Mouse (Mus musculus): ENCODE results near the gene Ankib1. TPM values are rescaled to one million over a fixed set of nuclear protein-coding genes. Genes with fewer than 3 reads are reported as not detected.

Ankib1 gene
- polyA plus RNA-seq, 1 experiment from 2014 or later, result 15.6 TPM

DNA sequence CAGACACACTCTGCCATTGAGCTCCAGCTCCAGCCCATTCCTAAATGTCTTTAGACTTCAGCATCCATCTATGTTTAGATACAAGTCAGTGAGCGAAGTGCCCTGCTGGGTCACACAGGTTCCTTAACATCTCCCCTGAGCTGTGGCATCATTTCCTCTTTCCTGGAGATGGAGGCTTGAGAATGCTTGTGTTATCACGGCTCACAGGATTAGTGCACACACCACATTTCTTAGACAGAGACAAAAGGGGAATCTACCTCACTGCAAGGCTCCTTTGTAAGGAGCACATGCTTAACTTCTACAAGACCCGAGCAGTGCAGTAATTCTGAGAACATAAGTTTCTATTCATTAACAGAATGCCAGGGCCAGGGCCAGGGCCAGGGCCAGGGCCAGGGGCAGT lies 106.7 kb downstream of the Ankib1 start:
- no peaks in the 10 kb centered on the region for H3K4me1 ChIP-seq (ENCODE audit: control insufficient read depth, insufficient read depth, low read length)
- 94% methylated on average over 3 of the region's 3 CpGs for WGBS
- no peak overlapping the region for H3K4me3 ChIP-seq (ENCODE audit: low read length)
- H3K27ac ChIP-seq (ENCODE audit: low read depth, low read length), result no peak overlapping the region
- peaks cover 45% of the 10 kb centered on the region for H3K36me3 ChIP-seq (ENCODE audit: control insufficient read depth, insufficient read depth, low read length)
- H3K4me2 ChIP-seq (replicated peaks; ENCODE audit: low read depth, low read length), result no peak overlapping the region
- no peak for ATAC-seq (ENCODE audit: low FRiP score, low TSS enrichment)
- H3K9ac ChIP-seq (ENCODE audit: low read depth, low read length), result no peak overlapping the region
- H3K27me3 ChIP-seq (ENCODE audit: control insufficient read depth, insufficient read depth, low read length), result no peaks in the 10 kb centered on the region
- no peaks in the 10 kb centered on the region for H3K9me3 ChIP-seq (ENCODE audit: control insufficient read depth, low read length)

DNA sequence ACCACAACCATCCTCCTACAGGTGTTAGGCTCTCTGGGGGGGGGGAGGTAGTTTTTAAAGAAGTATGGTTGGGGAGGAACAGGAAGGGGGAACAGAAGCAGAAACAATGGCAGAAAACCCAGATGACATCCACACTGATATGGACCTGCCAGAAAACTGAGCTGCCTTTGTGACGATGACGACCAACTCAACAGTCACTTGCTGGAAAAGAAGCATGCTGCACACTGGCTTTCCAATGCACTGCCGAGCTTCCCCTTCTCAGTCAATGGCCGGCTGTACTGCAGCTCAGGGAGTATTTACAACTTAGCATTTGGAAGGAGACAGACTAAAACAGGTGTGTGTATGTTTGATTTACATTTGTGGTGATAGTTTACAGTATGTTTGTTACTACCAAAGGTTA lies 107.5 kb downstream of the Ankib1 start:
- Histone ChIP-seq H3K4me3 (ENCODE audit: low read length) (no peak overlapping the region), H3K4me1 (ENCODE audit: control insufficient read depth, insufficient read depth, low read length) (no peaks in the 10 kb centered on the region), H3K36me3 (ENCODE audit: control insufficient read depth, insufficient read depth, low read length) (peaks cover 40% of the 10 kb centered on the region), H3K27ac (ENCODE audit: low read depth, low read length) (no peak overlapping the region), H3K4me2 (replicated peaks; ENCODE audit: low read depth, low read length) (no peak overlapping the region), H3K9ac (ENCODE audit: low read depth, low read length) (no peak overlapping the region), H3K27me3 (ENCODE audit: control insufficient read depth, insufficient read depth, low read length) (no peaks in the 10 kb centered on the region), H3K9me3 (ENCODE audit: control insufficient read depth, low read length) (no peaks in the 10 kb centered on the region)
- 92% methylated on average over 4 of the region's 4 CpGs for WGBS
- no peak for ATAC-seq (ENCODE audit: low FRiP score, low TSS enrichment)

DNA sequence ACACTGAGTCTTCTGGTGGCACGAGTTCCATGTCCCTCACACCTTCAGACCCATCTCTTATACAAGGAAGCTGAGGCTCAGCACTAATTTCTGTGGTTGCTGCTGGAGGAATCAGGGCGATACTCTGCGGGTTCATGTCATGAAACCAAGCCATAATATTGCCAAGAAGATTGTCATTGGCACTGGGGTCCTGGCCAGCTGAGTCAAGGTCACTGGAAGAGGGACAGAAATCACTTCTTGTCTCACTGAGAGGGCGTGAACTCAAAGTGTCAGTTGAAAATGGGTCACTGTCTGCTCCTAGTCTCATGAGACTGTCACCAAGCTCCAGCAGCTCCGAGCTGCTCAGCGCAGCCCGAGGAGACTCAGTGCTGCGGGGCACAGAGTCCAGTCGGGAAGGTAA lies 109.8 kb downstream of the Ankib1 start:
- WGBS, result 94% methylated on average over 9 of the region's 9 CpGs

DNA sequence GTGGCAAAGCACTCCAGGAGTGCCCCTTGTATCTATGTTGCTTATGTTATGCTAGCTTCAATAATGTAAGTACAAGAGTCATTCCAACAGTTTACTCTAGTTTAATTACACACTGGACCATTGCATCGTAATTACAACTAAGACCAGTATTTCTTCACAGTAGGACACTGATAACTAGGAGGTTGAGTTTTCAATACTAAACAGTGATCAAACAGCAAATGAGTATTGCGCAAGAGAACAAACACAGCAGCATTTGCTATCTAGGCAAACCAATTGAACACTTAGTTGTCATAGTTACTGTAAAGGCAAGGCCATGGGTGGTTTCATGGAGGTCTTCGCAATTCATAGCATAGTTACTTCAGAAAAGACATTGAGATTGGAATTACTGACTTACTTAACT lies 111.4 kb downstream of the Ankib1 start:
- ATAC-seq (ENCODE audit: low FRiP score, low TSS enrichment), result no peak
- Histone ChIP-seq H3K27me3 (ENCODE audit: control insufficient read depth, insufficient read depth, low read length) (no peaks in the 10 kb centered on the region), H3K4me2 (replicated peaks; ENCODE audit: low read depth, low read length) (no peak overlapping the region), H3K4me1 (ENCODE audit: control insufficient read depth, insufficient read depth, low read length) (no peaks in the 10 kb centered on the region), H3K9ac (ENCODE audit: low read depth, low read length) (no peak overlapping the region), H3K4me3 (ENCODE audit: low read length) (no peak overlapping the region), H3K27ac (ENCODE audit: low read depth, low read length) (no peak overlapping the region), H3K9me3 (ENCODE audit: control insufficient read depth, low read length) (no peaks in the 10 kb centered on the region), H3K36me3 (ENCODE audit: control insufficient read depth, insufficient read depth, low read length) (peaks cover 42% of the 10 kb centered on the region)
- 92% methylated on average over 3 of the region's 3 CpGs for WGBS

More for the DNA sequence above, 109.8 kb downstream of the Ankib1 start:
- H3K4me2 ChIP-seq (replicated peaks; ENCODE audit: low read depth, low read length), result no peak overlapping the region
- no peaks in the 10 kb centered on the region for H3K4me1 ChIP-seq (ENCODE audit: control insufficient read depth, insufficient read depth, low read length)
- no peak overlapping the region for H3K9ac ChIP-seq (ENCODE audit: low read depth, low read length)
- H3K36me3 ChIP-seq (ENCODE audit: control insufficient read depth, insufficient read depth, low read length), result peaks cover 42% of the 10 kb centered on the region
- no peak for ATAC-seq (ENCODE audit: low FRiP score, low TSS enrichment)
- no peak overlapping the region for H3K4me3 ChIP-seq (ENCODE audit: low read length)
- no peak overlapping the region for H3K27ac ChIP-seq (ENCODE audit: low read depth, low read length)
- no peaks in the 10 kb centered on the region for H3K27me3 ChIP-seq (ENCODE audit: control insufficient read depth, insufficient read depth, low read length)
- H3K9me3 ChIP-seq (ENCODE audit: control insufficient read depth, low read length), result no peaks in the 10 kb centered on the region

DNA sequence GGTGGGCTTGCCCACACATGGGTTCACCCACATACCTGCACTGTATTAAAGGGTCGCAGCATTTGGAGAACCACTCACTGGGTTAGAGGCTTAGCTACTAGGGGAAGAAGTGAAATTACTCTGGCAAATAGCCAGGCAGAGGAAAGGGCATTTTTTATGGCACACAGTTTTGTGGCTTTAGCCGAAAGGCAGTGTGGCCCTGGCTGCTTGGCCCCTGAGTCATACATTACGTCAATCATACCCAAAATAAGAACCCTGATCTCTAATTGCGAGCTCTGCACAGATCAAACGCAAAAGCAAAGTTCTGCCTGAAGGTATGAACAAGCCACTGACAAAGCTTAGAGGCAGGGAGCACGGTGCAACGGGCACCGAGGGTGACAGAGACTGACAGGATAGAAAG lies 114.4 kb downstream of the Ankib1 start:
- no peak overlapping the region for H3K4me3 ChIP-seq (ENCODE audit: low read length)

DNA sequence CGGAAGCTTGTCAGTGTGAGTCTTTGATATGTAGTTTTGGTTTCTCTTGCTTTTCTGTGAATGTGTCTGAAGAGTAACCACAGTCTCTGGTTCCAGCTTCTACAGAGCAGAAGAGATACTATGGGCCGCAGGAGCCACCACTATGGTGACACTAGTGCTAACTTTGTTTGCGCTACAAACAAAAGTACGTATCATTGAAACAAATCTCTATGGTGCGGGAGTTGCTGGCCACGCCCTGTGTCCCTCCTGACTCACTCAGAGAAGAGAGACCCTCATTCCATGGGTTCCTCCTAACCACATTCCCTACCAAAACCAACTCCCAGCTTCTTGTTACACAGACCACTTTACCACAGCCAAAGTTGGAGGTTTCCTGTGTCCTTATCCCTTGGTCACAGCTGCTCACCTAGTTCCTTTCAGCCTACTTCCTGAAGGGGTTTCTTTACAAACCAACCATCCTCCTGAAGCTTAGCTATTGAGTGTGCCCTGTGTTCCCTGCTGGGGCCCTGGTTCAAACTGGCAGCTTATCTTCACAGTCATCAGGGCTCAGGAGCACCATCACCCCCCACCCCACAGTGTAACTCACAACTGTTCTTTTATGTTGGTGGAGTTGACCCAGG lies 132.7 kb downstream of the Ankib1 start:
- WGBS, result 90% methylated on average over 6 of the region's 6 CpGs
- Histone ChIP-seq H3K27ac (ENCODE audit: low read depth, low read length) (no peak overlapping the region), H3K9me3 (ENCODE audit: control insufficient read depth, low read length) (no peaks in the 10 kb centered on the region)

More for the DNA sequence above, 114.4 kb downstream of the Ankib1 start:
- no peak for ATAC-seq (ENCODE audit: low FRiP score, low TSS enrichment)
- Histone ChIP-seq H3K4me2 (replicated peaks; ENCODE audit: low read depth, low read length) (no peak overlapping the region), H3K27ac (ENCODE audit: low read depth, low read length) (no peak overlapping the region), H3K36me3 (ENCODE audit: control insufficient read depth, insufficient read depth, low read length) (peaks cover 21% of the 10 kb centered on the region), H3K9me3 (ENCODE audit: control insufficient read depth, low read length) (no peaks in the 10 kb centered on the region), H3K9ac (ENCODE audit: low read depth, low read length) (no peak overlapping the region), H3K27me3 (ENCODE audit: control insufficient read depth, insufficient read depth, low read length) (no peaks in the 10 kb centered on the region), H3K4me1 (ENCODE audit: control insufficient read depth, insufficient read depth, low read length) (no peaks in the 10 kb centered on the region)
- WGBS, result 86% methylated on average over 8 of the region's 8 CpGs

DNA sequence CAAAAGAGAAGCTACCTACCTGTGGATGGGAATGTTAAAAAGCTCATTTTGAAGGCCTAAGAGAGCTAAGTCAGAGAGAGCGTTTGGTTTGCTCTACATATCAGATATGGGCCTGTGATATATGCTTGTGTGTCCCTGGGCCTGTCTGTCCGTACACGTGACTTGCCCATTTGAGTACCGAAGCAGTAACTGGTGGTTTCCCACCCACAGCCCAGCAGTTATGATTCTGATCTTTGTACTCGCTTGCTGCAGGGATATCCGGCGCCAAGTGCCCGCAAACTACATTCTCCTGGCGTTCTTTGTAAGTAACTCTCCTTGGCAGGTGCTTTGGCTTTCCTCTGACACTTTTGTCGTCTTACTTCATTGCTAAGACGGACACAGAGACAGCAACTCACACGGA lies 136.1 kb downstream of the Ankib1 start:
- no peak overlapping the region for H3K4me3 ChIP-seq (ENCODE audit: low read length)
- ATAC-seq (ENCODE audit: low FRiP score, low TSS enrichment), result no peak
- no peaks in the 10 kb centered on the region for H3K4me1 ChIP-seq (ENCODE audit: control insufficient read depth, insufficient read depth, low read length)
- no peaks in the 10 kb centered on the region for H3K36me3 ChIP-seq (ENCODE audit: control insufficient read depth, insufficient read depth, low read length)
- 88% methylated on average over 12 of the region's 12 CpGs for WGBS
- no peak overlapping the region for H3K4me2 ChIP-seq (replicated peaks; ENCODE audit: low read depth, low read length)
- no peak overlapping the region for H3K27ac ChIP-seq (ENCODE audit: low read depth, low read length)
- no peak overlapping the region for H3K9ac ChIP-seq (ENCODE audit: low read depth, low read length)
- no peaks in the 10 kb centered on the region for H3K9me3 ChIP-seq (ENCODE audit: control insufficient read depth, low read length)
- no peaks in the 10 kb centered on the region for H3K27me3 ChIP-seq (ENCODE audit: control insufficient read depth, insufficient read depth, low read length)

More for the DNA sequence above, 132.7 kb downstream of the Ankib1 start:
- no peak overlapping the region for H3K4me3 ChIP-seq (ENCODE audit: low read length)
- no peaks in the 10 kb centered on the region for H3K4me1 ChIP-seq (ENCODE audit: control insufficient read depth, insufficient read depth, low read length)
- no peaks in the 10 kb centered on the region for H3K36me3 ChIP-seq (ENCODE audit: control insufficient read depth, insufficient read depth, low read length)
- no peaks in the 10 kb centered on the region for H3K27me3 ChIP-seq (ENCODE audit: control insufficient read depth, insufficient read depth, low read length)
- no peak overlapping the region for H3K4me2 ChIP-seq (replicated peaks; ENCODE audit: low read depth, low read length)
- no peak for ATAC-seq (ENCODE audit: low FRiP score, low TSS enrichment)
- no peak overlapping the region for H3K9ac ChIP-seq (ENCODE audit: low read depth, low read length)

DNA sequence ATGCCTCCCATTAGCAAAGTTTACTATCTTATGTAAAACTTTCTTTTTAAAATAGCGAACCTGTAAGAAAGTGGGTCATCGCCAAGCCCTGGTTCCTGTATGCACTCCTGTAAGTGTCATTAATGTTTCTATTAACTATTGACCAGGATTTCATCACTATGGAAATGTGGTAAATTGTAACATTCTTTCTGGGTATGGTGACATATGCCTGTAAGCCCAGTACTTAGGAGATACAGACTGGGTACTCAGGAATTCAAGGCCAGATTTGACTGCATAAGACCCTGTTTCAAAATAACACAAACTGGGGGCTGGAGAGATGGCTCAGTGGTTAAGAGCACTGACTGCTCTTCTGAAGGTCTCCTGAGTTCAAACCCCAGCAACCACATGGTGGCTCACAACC lies 137.5 kb downstream of the Ankib1 start:
- Histone ChIP-seq H3K36me3 (ENCODE audit: control insufficient read depth, insufficient read depth, low read length) (no peaks in the 10 kb centered on the region), H3K27me3 (ENCODE audit: control insufficient read depth, insufficient read depth, low read length) (no peaks in the 10 kb centered on the region), H3K4me1 (ENCODE audit: control insufficient read depth, insufficient read depth, low read length) (no peaks in the 10 kb centered on the region), H3K9ac (ENCODE audit: low read depth, low read length) (no peak overlapping the region), H3K4me2 (replicated peaks; ENCODE audit: low read depth, low read length) (no peak overlapping the region), H3K4me3 (ENCODE audit: low read length) (no peak overlapping the region), H3K27ac (ENCODE audit: low read depth, low read length) (no peak overlapping the region), H3K9me3 (ENCODE audit: control insufficient read depth, low read length) (no peaks in the 10 kb centered on the region)
- ATAC-seq (ENCODE audit: low FRiP score, low TSS enrichment), result no peak
- WGBS, result 92% methylated on average over 2 of the region's 2 CpGs

DNA sequence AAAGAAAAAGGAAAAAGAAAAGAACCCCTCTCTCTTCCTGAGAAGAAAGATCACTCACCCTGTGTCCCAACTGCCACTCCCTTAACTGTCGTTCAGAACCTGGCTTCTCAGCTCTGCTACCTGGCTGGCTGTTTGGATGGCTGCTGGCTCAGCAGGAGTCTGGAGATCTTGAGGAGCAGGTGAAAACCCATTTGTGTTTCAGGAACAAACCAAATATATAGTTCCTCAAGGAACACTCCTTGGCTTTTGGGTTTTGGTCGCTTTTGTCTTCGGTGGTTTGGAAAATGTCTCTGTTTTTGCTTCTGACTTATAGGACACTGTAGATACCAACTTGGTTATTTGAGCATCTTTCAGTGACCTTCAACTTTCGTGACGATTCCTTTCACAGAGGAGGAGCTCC lies 145.6 kb downstream of the Ankib1 start, which contains the start of gene Gatad1:
Gene Gatad1, minus strand, starts transcription at position 101 of the 400 bp plus-strand sequence.
- Histone ChIP-seq H3K27me3 (ENCODE audit: control insufficient read depth, insufficient read depth, low read length) (no peaks in the 10 kb centered on the region), H3K9me3 (ENCODE audit: control insufficient read depth, low read length) (no peaks in the 10 kb centered on the region), H3K4me2 (replicated peaks; ENCODE audit: low read depth, low read length) (no peak within 1 kb of the TSS), H3K27ac (ENCODE audit: low read depth, low read length) (no peak within 1 kb of the TSS), H3K9ac (ENCODE audit: low read depth, low read length) (no peak within 1 kb of the TSS), H3K4me3 (ENCODE audit: low read length) (no peak within 1 kb of the TSS), H3K36me3 (ENCODE audit: control insufficient read depth, insufficient read depth, low read length) (no peaks in the 10 kb centered on the region), H3K4me1 (ENCODE audit: control insufficient read depth, insufficient read depth, low read length) (no peaks in the 10 kb centered on the region)
- no peak for ATAC-seq (ENCODE audit: low FRiP score, low TSS enrichment)
- WGBS, result 75% methylated on average over 5 of the region's 5 CpGs

Data from kidney, embryonic 14.5 days (tissue).